Mouse (Mus musculus) lung, postnatal 25 days (tissue): Measurements from ENCODE around the gene Kat6b.

Source experiments
- DNase-seq: peaks from one replicate; pipeline ENCODE4 v3.0.0; 2022; ENCODE audit warnings: low spot score

The Kat6b gene

GRCm38 (mm10) chr14:21523234-21523633 lies 42.0 kb downstream of the Kat6b start:
- peak; percentile 26 for DNase-seq

- peak; percentile 47 for DNase-seq
Observed at GRCm38 (mm10) chr14:21523851-21524441, 42.7 kb downstream of the Kat6b start.

GRCm38 (mm10) chr14:21525674-21526073 lies 44.4 kb downstream of the Kat6b start:
- DNase-seq = no peak

GRCm38 (mm10) chr14:21533566-21533965 lies 52.3 kb downstream of the Kat6b start:
- DNase-seq = no peak

- DNase-seq = no peak
Observed at GRCm38 (mm10) chr14:21534066-21534465, 52.8 kb downstream of the Kat6b start.

- DNase-seq = no peak
Observed at GRCm38 (mm10) chr14:21534542-21535272, 53.5 kb downstream of the Kat6b start.

GRCm38 (mm10) chr14:21536485-21537181 lies 55.4 kb downstream of the Kat6b start:
- no peak for DNase-seq

- no peak for DNase-seq
Observed at GRCm38 (mm10) chr14:21537838-21538237, 56.6 kb downstream of the Kat6b start.

GRCm38 (mm10) chr14:21539731-21540130 lies 58.5 kb downstream of the Kat6b start:
- no peak for DNase-seq

GRCm38 (mm10) chr14:21540361-21540760 lies 59.1 kb downstream of the Kat6b start:
- no peak for DNase-seq

GRCm38 (mm10) chr14:21545529-21545928 lies 64.3 kb downstream of the Kat6b start:
- DNase-seq = no peak

GRCm38 (mm10) chr14:21546351-21546750 lies 65.1 kb downstream of the Kat6b start:
- no peak for DNase-seq

GRCm38 (mm10) chr14:21547297-21547696 lies 66.1 kb downstream of the Kat6b start:
- no peak for DNase-seq

GRCm38 (mm10) chr14:21547965-21548364 lies 66.7 kb downstream of the Kat6b start:
- no peak for DNase-seq

GRCm38 (mm10) chr14:21548952-21549607 lies 67.8 kb downstream of the Kat6b start:
- DNase-seq = no peak

GRCm38 (mm10) chr14:21549608-21550115 lies 68.4 kb downstream of the Kat6b start:
- no peak for DNase-seq

GRCm38 (mm10) chr14:21550576-21550975 lies 69.3 kb downstream of the Kat6b start:
- DNase-seq = no peak

GRCm38 (mm10) chr14:21551655-21552054 lies 70.4 kb downstream of the Kat6b start:
- no peak for DNase-seq

GRCm38 (mm10) chr14:21552958-21553357 lies 71.7 kb downstream of the Kat6b start:
- peak; percentile 70 for DNase-seq

GRCm38 (mm10) chr14:21554046-21554445 lies 72.8 kb downstream of the Kat6b start:
- no peak for DNase-seq

GRCm38 (mm10) chr14:21558440-21559131 lies 77.4 kb downstream of the Kat6b start:
- no peak for DNase-seq

GRCm38 (mm10) chr14:21559447-21559846 lies 78.2 kb downstream of the Kat6b start:
- DNase-seq = peak; percentile 48
